Mouse (Mus musculus) intestine, postnatal 0 days (tissue): ENCODE data around the gene Shank2. TPM values are rescaled to one million over a fixed set of nuclear protein-coding genes. Genes with fewer than 3 reads are reported as not detected.

ENCODE experiments used
- ATAC-seq: fragments of 200-750 bp; cut with Nextera tagmentation; 2 replicates; pipeline ENCODE4 v1.8.0; 2017; ENCODE audit warnings: mild to moderate bottlenecking, moderate TSS enrichment, moderate library complexity
- H3K27ac ChIP-seq: fragments of 300-500 bp; sonication (generic); 2 replicates; pipeline ENCODE4 v1.5.1; 2014; ENCODE audit warnings: mild to moderate bottlenecking, low read depth, low read length, moderate library complexity
- H3K27me3 ChIP-seq: fragments of 300-500 bp; sonication (generic); replicated peaks from 2 replicates; pipeline ENCODE4 v1.6.1; 2014; ENCODE audit warnings: low read length, mixed read lengths; ENCODE audit not compliant: control insufficient read depth, insufficient read depth
- H3K36me3 ChIP-seq: fragments of 300-500 bp; sonication (generic); 2 replicates; pipeline ENCODE4 v1.6.1; 2014; ENCODE audit warnings: mild to moderate bottlenecking, moderate library complexity; ENCODE audit not compliant: control insufficient read depth, insufficient read depth
- H3K4me1 ChIP-seq: fragments of 300-500 bp; sonication (generic); replicated peaks from 2 replicates; pipeline ENCODE4 v1.6.1; 2014; ENCODE audit warnings: antibody characterized with exemption, low read length, mixed read lengths; ENCODE audit not compliant: control insufficient read depth, insufficient read depth
- H3K4me2 ChIP-seq: fragments of 300-500 bp; sonication (generic); replicated peaks from 2 replicates; pipeline ENCODE4 v1.6.1; 2014; ENCODE audit warnings: low read depth, mild to moderate bottlenecking, moderate library complexity
- H3K4me3 ChIP-seq: fragments of 300-500 bp; sonication (generic); 2 replicates; pipeline ENCODE4 v1.5.1; 2014; ENCODE audit warnings: low read depth, low read length
- H3K9ac ChIP-seq: fragments of 300-500 bp; sonication (generic); 2 replicates; pipeline ENCODE4 v1.6.1; 2014; ENCODE audit warnings: mild to moderate bottlenecking, low read depth, low read length
- H3K9me3 ChIP-seq: fragments of 300-500 bp; sonication (generic); 2 replicates; pipeline ENCODE4 v1.6.1; 2016; ENCODE audit warnings: mixed run types; ENCODE audit not compliant: control insufficient read depth
- CTCF ChIP-seq: sonication (generic); IDR thresholded peaks from 2 replicates; pipeline ENCODE4 v1.5.1; 2016; ENCODE audit warnings: low read depth, mild to moderate bottlenecking, control low read depth, antibody characterized with exemption, moderate library complexity
- WGBS: fragments of 180-500 bp; shearing (Covaris S2); extraction: QIAGEN DNeasy Blood & Tissue Kit; methylation state at CpG from one replicate; pipeline ENCODE4 v1.1.7; 2014; 5-methylcytosine and 5-hydroxymethylcytosine counted together
- polyA plus RNA-seq: library from polyadenylated mRNA; unstranded; fragments of >200 nt; fragmentation: Nextera tagmentation; extraction: Ambion mirVana; gene quantifications from 2 replicates; pipeline ENCODE4 v1.2.1, GENCODE M21; 2015

The Shank2 gene
- polyA plus RNA-seq, 1 experiment from 2014 or later, result 0.74 TPM

DNA sequence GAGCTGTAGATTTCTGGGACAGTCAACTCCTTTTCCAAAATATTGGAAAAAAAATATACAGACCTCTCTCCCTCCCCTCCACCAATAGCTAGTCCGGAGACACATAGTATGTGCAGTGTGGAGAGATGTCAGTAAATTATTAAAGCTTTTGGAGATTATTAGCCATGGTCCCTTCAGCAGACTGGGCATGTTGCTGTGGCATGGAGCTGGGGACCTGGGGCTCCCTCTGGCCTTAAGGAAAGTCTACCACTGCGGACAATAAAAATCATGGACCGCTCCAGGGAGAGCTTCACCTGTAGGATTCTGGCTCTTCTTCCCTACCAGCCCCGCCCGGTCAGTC lies 24.3 kb upstream of the Shank2 start:
- Histone ChIP-seq H3K27me3 (peaks cover 34% of the 10 kb centered on the region), H3K4me3 (peak overlapping the region; percentile 52), H3K4me2 (peak overlapping the region; percentile 88), H3K27ac (no peak overlapping the region), H3K36me3 (no peaks in the 10 kb centered on the region), H3K9me3 (no peaks in the 10 kb centered on the region), H3K9ac (no peak overlapping the region), H3K4me1 (no peaks in the 10 kb centered on the region)
- 7% methylated on average over 5 of the region's 5 CpGs for WGBS
- no peak for ATAC-seq
- TF ChIP-seq CTCF, result no peak

DNA sequence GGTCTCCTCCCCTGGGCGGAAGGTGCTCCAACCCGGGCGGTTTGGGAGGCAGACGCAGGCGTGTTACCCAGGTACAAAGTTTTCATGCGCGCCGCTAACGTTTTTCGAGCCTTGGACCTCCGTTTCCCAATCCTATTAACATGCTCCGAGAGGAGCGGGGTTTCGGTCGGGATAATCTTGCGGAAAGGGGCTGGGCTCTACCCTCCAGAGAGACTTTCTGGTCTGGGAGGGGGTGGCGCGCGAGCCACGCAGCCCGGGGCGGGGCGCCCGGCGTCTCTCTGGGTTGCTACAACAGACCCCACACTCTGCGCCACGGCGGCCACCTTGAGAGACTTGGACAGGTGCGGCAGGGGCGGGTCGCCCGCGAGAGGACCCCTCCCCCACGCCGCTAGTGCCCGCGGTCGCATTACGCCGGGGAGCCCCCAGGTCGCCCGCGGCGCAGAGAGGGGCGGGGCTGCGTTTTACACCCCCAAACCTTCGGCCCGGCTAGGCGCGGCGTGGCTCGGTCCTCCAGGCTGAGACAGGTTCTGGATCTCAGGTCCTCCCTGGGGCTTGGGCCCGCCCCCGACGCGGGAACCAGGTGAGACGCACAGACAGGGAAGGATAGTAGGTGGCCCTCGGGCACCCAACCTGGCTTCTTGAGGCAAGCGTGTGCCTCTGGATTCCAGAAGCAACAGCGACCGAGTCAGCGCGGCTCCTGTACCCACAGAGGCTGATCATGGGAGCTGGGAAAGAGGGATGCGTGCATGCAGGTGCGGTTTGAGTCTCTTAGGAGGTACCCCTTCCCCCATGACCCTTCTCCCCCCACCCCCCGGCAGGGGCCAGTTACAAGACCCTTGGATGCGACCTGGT lies 23.7 kb upstream of the Shank2 start:
- Histone ChIP-seq H3K36me3 (no peaks in the 10 kb centered on the region), H3K9me3 (no peaks in the 10 kb centered on the region), H3K4me1 (no peaks in the 10 kb centered on the region), H3K4me3 (peak overlapping the region; percentile 52), H3K4me2 (peak overlapping the region; percentile 88), H3K27me3 (peaks cover 34% of the 10 kb centered on the region), H3K9ac (peak overlapping the region; percentile 34; the same call in 1 of the 2 replicates), H3K27ac (no peak overlapping the region)
- under 1% methylated on average over 64 of the region's 67 CpGs for WGBS
- no peak for TF ChIP-seq CTCF
- peak; percentile 70 for ATAC-seq

DNA sequence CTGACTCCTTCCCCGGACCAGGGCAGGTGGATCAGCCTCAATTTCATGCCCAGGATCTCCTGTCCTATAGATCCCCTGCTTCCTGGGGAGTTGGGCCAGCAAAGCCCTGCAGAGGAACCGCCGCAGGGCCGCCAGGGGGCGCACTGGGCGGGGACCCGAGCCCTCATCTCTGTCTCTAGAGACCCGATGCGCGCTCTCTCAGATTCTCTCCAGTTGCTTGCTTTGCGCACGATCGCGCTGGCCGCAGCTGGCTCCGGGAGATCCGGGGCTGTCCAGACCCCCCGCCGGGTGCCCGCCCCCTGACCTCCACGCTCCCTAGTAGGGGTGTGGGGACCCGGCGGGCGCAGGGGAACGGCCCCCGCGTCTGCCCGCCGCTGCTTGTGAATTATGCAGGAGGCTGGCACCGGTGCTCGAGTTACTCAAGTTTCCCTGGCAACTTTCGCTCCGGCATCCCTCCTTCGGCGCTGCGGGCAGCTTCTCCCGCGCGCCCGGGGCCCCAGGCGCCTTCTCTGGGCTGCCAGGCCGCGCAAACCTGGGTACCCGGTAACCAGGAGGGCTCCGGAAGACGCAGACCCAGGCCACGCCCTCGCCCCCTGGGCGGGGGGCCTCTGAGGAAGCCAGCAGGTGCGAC lies 22.9 kb upstream of the Shank2 start:
- Histone ChIP-seq H3K27ac (no peak overlapping the region), H3K9ac (no peak overlapping the region), H3K36me3 (no peaks in the 10 kb centered on the region), H3K9me3 (no peaks in the 10 kb centered on the region), H3K4me1 (no peaks in the 10 kb centered on the region), H3K27me3 (peaks cover 34% of the 10 kb centered on the region), H3K4me3 (peak overlapping the region; percentile 52), H3K4me2 (peak overlapping the region; percentile 88)
- peak; percentile 85 for TF ChIP-seq CTCF
- ATAC-seq, result peak; percentile 63
- WGBS, result under 1% methylated on average over 50 of the region's 50 CpGs

DNA sequence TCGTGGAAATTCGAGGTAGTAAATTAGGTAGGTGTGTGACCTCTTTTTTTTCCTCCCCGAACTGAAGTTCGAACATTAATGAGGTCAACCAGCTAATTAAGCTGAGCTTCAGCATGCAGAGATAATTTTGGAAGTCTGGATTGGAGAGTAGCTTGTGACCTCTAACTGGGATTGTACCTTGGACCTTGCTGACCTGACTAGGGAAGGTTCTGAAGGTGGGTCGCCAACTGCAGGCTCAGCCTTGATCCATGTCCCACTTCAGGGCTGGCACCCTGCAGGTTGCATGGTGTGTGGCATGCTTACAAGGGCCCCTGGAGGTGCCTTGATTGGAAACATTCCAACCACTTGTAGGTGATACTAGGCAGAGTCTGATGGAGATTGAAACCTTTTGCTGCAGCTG lies 21.7 kb upstream of the Shank2 start:
- no peak for ATAC-seq
- H3K27me3 ChIP-seq, result peaks cover 34% of the 10 kb centered on the region
- no peaks in the 10 kb centered on the region for H3K9me3 ChIP-seq
- H3K4me3 ChIP-seq, result no peak overlapping the region
- TF ChIP-seq CTCF, result no peak
- H3K27ac ChIP-seq, result no peak overlapping the region
- H3K36me3 ChIP-seq, result no peaks in the 10 kb centered on the region
- WGBS, result 52% methylated on average over 5 of the region's 5 CpGs
- no peak overlapping the region for H3K4me2 ChIP-seq
- H3K9ac ChIP-seq, result no peak overlapping the region
- no peaks in the 10 kb centered on the region for H3K4me1 ChIP-seq

DNA sequence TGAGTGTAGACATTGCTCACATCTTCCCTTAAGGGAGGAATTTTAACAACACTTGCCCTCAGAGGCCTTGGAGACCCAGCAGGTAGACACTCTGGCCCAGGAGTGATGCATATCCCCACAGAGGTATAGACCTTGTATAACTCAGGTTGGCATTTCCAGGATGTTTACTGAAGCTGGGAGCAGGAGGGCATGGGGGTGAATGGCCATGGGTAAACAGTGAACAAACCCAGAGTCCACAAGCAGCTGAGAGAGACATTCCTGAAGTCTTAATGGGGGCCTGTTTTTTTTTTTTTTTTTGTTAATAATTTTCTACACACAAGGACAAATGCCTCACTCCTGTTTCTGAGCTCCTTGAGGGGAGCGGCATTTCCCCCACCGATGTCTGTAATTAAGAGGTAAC lies 15.4 kb upstream of the Shank2 start:
- no peak overlapping the region for H3K27ac ChIP-seq
- H3K9me3 ChIP-seq, result no peaks in the 10 kb centered on the region
- TF ChIP-seq CTCF, result no peak
- 49% methylated on average over 2 of the region's 2 CpGs for WGBS
- no peak overlapping the region for H3K4me2 ChIP-seq
- H3K36me3 ChIP-seq, result no peaks in the 10 kb centered on the region
- no peaks in the 10 kb centered on the region for H3K4me1 ChIP-seq
- H3K4me3 ChIP-seq, result no peak overlapping the region
- no peak overlapping the region for H3K9ac ChIP-seq
- no peaks in the 10 kb centered on the region for H3K27me3 ChIP-seq
- peak; percentile 46; the same call in 1 of the 2 replicates for ATAC-seq

DNA sequence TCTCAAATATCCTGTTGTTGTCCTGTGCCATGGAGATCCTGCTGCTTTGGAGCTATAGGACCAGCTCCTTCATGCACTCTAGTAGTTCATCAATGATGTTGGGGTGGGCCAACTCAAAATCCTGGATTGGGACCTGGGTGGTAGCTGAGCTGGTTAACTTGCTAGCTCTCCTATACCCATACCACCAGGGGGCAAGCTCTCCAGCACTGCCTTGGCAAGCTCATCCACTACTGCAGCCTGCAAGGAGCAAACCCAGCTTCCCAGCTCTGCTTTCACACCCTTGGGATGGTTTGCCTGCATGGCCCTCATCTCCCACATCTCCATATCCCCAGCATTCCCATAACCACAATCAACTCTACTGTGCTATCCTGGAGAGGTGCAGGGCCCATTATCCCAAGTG lies 10.6 kb upstream of the Shank2 start:
- no peak overlapping the region for H3K27ac ChIP-seq
- no peak for ATAC-seq
- peak; percentile 67 for TF ChIP-seq CTCF

More for the DNA sequence above, 10.6 kb upstream of the Shank2 start:
- H3K4me3 ChIP-seq, result no peak overlapping the region
- H3K4me1 ChIP-seq, result no peaks in the 10 kb centered on the region
- no peak overlapping the region for H3K4me2 ChIP-seq
- no peaks in the 10 kb centered on the region for H3K9me3 ChIP-seq
- H3K36me3 ChIP-seq, result no peaks in the 10 kb centered on the region
- no peak overlapping the region for H3K9ac ChIP-seq
- no peaks in the 10 kb centered on the region for H3K27me3 ChIP-seq
